Mouse (Mus musculus) lung, postnatal 14 days (tissue): ENCODE measurements at regions not wholly inside any gene's neighbourhood (a gene's known extent, or its start where the extent isn't known, plus 50 kb on each side); places are given as distances from the start of the nearest gene placed in this dataset.

ENCODE experiments used
- DNase-seq: peaks from one replicate; pipeline ENCODE4 v3.0.0; 2021

DNA sequence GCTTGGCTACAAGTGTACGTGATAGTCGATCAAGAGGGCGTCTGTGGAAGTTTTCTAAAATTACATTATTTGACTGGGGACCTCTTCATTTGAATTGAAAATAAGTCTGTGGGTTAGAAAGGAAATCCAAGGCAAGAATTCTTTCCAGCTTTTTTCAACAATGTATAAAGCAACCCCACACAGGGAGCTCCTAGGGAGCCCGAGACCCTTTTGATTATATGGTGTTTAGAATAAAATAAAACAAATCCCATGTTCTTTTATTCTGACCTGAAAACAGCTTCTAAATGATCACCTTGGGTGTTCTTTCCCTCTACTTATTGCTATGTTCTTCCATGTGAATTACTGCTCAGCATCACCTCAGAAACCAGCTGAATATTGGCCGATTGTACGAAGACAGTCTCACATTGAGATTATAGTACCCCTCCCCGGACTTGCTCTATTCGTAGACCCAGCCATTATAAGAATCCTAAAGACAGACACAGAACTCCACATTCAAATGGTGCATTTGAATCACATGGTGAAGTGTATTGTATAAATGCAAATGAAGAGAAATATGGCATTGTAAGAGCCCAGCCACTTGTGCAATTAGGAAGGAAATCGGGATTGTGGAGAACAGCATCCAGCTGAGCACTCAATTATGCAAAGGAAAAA lies 236.3 kb upstream of the Map3k7 start:
- no peak for DNase-seq

DNA sequence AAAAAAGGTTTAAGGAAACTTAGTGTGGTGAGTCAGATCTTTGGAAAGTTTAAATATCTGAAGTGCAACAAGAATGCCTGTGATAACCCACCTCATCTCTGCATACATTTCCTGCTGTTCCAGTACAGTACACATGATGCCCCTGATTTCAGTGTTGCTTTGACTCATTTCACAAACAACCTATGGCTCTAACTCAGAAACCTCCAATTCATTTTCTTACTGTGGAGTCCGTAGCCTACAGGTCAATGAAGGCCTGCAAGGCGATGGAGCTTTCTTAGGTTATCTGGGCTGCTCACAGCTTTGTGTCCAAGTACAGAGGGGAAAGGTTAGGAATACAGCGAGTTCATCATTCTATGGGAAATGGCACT lies 235.8 kb upstream of the Map3k7 start:
- DNase-seq, result no peak

DNA sequence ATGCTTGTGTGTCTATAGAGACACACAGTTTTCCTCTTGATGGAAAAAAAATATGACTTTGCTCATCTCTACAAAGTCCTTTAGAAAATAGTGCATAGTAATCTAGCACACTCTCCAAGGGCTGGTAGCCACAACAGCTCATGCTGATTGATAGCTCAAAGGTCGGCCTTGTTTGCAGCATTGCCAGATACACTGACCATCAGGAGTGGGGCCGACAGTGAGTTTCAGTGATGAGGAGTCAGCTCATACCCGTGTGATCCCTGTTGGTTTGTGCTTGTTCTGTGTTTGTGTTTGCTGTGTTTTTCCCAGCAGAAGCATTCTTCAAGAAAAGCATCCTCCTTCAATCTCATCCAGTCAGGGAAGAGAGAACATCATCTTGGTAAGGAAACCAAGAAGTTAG lies 220.1 kb upstream of the Map3k7 start:
- DNase-seq, result no peak

DNA sequence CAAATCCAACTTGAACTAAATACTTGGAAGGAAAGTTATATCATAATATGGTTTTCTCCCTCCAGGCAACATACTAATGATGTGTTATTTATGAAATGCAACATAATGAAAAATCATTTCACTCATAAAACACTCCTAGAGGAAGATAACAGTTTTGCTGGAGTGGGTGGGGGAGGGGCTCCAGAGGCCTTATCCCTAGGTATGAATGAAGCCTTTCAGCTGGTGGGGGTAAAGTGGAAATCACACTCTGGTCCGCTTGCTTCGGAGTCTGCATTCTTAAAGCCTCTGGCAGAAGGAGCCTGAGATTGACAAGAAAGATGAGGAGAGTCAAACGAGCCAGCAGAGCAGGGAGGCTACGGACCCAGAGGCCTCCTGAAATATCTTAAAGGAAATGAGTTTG lies 219.5 kb upstream of the Map3k7 start:
- DNase-seq, result no peak

DNA sequence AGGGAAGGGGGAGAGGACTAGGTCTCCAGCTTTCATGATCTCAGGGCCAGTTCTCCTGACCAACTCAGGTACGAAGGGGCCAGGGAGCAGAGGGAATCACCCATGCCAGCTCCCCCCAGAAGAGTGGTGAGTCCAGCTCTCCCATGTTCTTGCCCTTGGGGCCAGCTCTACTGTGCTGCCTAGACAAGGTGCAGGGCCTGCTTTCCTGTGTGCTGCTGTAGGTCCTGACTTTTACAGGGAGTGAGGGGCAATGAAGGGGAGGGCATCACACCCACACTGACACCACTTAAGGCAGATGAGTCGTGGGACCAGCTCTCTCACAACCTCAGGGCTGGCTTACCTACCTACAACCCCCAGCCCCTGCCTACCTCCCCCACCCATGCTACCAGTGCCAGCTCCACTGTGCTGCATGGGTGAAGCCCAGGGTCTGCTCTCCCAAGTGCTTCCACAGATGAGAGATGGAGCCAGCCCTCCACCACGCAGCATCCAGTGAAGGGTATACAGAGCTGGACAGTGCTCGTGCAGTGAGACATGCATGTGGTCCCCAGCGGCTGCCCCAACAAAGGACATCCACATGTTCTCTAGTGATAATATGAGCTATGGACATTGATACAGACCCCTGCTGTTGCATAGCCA lies 210.1 kb upstream of the Map3k7 start:
- DNase-seq, result no peak

DNA sequence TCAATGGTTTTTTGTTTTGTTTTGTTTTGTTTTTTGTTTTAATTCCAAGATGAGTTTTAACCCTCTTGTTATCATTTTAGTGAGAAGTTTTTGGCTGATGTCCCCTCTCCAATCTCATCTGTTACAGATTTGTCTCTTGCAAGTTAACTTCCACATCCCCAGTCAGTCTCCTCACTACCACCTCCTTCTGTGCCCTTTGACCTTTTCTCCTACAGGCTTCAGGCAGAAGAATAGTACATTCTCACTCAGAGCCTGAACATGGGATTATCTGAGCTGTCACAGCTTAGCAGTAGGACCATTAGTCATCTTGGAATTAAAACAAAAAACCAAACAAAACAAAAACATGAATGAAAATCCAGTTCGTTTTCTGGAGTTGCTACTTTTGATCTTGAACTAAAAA lies 206.8 kb upstream of the Map3k7 start:
- DNase-seq, result no peak

DNA sequence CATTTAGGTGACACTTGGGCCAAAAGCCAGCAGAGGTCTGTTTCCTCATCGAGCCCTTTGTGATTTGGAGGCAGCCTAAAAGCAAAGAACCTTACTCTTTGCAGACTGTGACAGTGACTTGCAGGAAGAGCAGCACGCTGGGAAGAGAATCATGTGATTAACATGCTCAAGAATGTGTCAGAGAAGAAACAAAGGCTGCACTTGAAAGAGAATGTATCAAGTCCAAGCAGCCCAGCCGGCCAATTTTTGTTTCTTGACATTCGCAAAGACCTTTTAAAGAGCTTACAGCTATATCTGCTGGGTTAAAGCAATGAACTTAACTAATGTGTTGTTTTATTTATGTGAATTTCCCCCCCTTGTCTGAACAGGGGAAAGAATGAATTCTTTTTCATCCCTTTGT lies 203.8 kb upstream of the Map3k7 start:
- no peak for DNase-seq

DNA sequence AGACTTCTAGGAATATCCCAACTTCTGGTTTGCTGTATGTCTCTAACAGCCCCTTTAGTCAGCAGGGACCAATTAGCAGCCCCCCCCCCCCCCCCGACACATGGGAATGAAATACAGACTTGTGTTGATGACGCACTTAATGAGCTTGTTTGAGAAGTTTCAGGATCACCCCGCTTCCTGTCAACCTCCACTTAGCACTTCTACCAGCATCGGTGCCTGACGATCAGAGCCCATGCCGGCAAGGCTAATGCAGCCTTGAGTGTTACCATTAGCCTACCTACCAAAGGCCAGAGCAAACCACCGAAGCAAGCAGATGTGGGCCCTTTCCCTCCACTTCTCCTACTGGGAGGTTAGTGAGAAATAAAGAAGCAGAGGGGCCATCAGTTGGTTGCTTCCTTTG lies 201.7 kb upstream of the Map3k7 start:
- DNase-seq, result no peak

DNA sequence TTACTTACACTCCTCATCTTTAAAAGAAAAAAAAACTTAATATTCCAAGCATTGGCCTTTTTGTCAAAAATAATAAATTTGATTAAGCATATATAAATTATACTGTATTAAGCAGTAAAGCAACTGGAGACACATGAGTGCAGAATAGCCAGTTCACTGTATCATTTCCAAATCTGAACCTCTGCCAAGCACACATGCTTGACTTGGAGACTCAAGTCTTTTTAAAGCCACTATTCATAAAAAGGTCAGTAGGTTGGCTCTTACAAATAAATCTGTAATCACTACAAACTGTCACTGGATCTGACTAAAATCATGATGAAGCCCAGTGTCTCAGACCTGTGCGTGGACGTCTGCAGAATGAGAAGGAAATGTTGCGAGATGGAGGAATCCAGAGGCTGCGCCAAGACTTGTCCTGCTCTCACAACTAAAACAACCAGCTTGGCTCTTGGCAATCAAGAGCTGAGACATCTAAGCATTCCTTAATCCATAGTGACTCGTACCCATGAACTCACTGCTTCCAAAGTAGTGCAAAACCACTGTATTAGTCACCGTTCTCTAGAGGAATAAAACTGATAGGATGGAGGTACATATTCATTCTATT lies 195.8 kb upstream of the Map3k7 start:
- peak; percentile 8 for DNase-seq

DNA sequence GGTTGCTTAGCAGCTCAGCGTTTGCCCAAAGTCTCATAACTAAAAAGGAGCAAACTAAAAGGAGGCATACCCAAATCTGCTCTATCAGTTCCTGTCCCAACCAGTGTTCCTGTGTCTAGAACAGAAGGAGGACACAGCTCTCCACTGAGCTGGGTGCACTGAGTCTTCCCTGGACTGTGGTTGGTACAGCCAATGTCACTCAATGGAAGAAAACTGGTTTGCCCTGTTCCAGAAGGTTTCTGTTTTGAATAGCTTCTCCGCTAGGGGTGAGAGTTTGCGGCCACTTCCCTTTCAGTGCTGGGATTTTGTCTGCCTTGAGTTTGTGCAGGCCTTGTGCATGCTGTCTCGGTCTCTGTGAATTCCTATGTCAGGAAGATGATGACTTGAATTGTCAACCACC lies 194.6 kb upstream of the Map3k7 start:
- no peak for DNase-seq

DNA sequence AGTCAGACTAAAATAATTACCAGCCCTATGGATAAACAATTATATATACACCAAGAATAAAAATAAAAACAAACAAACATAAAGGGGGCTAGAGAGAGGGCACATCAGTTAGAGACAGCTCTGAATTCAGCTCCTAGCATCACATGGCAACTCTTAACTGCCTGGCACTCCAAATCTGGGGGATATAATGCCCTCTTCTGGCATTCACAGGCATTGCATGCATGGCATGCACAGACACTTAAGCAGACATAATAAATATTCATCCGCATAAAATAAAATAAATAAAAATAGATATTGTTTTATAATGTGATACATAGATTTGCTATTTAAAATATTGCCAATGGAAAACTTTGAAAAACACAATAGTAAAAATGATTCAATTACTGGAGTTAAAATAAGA lies 177.6 kb upstream of the Map3k7 start:
- no peak for DNase-seq

DNA sequence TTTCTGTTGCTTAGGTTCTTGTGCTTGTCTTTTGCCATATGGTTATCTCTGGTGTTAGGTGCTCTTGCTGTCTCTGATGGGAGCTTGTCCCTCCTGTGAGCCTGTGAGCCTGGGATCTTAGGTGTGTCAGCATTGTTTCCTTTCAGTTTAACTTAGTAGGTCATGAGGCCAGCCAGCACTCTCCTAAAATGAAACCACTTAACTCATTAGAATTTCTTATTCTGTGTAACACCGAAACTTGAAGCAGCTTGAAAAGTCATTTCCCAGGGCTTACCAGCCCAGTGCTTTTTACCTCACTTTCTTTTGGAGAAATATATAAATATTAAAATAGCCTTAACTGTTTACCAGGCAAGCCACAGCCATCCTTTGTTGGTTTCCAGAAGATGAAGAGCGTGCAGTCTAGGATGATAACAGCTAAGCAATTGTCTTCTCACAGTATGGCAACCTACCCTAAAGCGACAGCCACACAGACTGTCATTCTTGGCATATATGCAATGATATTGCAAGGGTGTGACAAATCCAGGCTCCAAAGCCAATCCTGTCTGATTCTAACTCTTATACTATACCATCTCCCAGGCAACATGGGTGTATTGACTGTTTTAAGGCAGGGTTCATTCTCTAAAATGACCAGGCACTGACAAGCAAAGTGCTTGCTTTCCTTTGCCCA lies 146.2 kb upstream of the Map3k7 start:
- DNase-seq, result no peak

DNA sequence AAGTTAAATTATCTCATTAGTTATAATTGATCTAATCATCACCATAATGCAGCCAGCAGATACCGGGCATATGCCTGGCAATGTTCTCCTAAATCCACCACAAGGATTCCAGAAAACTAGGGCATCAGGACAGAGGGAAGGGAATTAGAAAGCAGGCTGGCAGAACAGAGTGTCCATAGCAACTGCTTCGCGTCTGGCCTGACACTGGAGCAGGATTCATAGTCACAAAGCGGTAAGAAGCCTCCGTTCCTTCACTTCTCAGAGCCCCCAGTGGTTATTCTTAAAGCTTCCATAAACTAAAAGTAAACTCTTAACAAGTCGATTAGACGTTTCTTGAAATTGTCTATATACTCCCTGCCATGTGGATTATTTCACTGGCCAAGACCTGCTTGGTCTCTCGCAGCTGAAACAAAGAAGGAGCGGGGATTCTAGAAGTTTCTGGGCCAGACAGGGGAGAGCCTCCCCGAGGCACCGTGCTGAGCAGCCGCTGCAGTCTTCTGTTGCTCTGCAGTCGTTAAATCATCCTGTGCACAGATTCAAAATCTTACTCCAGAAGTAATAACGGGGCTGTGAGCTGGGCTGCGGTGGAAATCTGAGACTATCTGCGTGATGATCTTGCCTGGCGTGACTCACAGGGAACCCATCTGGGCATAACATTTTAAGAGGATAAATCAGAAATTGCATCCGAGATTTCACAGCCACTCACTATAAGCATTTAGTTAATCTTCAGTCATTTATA lies 144.2 kb upstream of the Map3k7 start:
- DNase-seq, result no peak

DNA sequence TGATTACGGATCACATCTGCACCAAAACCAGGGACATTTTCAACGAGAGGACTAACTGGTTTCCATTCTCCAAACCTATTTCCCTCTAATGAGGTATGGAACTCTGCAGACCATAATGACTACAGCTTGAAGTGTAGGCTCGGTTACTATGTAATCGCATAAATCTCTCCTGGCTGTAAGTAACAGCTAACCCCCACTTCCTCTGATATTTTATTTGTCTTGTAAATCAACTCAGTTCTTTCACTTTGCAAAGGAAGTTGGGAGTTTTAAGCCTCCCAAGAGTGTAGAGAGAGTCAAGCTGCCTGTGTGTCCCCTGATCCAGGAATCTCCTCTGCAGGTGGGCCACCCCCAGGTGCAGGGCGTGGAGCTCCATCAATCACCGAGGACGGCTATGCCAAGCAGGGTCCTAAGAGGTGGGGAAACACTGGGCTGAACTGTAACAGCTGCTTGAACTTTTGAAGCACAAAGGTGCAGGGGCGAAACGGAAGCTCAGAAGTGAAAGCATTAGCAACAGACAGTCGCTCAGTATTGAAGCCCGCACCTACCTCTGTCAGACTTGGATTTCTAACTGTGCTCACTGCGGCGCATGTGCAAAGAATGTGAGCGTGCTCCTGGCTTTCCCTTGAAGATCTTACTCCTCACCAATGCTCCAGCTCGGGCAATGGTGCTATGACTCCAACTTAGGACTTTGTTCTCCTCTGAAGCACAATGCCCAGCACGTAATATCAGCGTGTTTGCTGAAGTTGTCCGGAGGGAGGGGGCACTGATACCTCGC lies 140.1 kb upstream of the Map3k7 start:
- DNase-seq, result peak; percentile 13

DNA sequence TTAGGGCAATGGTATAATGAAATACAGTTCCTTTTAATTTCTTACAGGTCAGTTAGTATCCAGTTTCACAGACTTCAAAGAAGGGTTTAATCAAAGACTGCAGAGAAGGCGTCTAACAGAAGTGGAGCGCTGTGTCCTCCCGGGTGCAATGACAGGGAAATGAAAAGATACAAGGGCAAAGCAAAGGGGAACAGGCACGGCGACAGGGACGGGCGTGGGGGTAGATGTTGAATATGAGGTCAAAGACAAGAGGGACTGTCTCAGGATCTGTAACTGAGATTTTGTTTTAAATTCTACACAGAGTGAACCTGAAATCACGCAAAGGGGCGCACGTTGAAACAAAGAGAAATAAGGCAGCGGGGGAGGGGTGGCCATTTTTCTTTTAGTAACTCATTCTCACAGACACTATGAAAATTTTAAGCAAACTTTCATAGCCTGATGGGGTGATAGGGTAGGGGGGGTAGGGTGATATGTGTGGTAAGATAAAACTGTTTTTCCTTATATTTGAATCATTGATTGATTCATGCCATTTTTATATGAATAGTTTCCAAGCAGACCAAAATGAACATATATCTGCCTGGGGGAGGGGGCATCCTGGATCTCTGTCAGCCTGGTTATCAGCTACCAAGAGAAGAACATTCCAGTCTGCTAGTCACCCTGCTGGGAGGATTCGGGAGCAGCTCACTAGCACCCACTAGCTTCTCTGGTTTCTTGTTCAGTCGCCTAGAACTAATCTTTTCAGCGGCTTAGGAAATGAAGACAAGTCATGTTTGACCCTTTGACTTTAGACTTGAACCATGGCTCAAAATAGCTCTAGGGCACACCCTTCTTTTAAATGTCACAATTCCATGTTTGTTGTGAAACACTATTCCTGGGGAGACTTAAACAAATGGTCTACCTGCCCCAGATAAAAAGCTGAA lies 139.1 kb upstream of the Map3k7 start:
- DNase-seq, result no peak

DNA sequence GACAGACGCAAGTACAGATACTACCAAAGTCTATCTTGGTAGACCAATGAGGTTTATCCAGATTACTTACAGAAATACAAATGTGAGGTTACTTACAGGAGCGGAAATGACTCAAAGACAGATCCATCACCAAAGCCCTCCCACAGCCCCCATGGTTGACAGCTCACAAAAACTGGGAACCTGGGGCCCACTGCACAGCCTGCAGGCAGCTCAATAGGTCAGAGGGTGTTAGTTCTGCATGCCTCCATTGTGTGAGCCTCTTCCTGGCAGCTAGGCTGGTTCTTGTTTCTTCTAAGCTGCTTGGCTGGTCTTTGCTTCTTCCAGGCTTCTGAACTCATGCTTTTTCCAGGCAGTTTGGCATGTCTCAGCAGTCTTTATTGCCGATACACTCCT lies 138.5 kb upstream of the Map3k7 start:
- DNase-seq, result no peak

DNA sequence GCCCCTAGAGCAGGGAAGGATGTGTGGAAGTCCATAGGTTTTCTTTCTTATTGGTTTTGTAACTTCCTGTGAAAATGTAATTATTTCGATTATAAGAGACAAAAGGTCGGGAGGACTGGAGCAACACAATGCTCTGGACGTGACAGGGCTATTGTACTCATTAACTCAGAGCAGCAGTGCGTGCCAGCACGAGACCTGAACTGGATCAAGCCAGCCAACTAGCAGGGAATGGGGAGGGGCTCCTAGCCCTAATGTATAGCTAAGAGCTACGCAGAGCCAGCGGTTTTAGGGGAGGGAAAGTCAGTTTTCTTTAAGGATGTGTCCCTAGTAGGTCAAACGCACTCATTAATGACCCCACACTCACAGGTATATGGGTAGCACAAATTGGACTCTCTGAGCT lies 137.2 kb upstream of the Map3k7 start:
- no peak for DNase-seq

DNA sequence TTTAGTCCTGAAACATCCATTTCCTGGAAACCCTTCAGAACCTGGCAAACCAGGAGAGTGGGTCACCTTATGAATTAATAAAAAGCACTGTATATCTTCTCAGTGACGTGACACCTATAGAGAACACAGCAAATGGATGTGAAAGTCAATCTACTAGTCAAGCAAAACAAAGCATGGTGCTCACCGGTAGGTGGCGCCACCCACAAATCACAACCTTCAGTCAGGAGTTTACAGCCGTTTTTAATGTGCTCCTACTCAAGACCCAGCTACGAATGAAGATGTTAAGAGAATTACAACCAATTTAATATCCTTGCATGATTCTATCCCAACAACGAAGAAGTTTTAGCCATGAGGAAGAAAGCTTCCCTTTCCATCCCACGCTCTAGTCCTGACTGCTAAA lies 136.6 kb upstream of the Map3k7 start:
- no peak for DNase-seq

DNA sequence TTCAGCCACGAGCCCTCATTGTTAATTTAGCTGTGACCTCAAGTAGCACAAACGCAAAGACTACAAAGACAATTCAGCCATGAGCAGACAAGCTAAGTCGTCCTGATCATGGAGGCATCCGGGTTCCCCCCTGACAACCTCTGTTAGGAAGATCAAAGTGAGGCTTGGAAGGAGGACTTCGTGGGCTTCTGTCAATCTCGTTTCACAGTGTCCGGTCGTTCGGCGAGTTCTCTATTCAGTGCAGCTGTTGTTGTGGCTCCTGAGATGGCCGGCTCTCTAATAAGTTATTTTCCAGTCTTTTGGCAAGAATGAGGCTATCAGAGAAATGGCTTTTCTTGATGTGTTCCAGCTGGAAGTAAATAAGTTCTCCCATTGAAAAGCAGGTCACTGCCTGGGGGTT lies 133.7 kb upstream of the Map3k7 start:
- DNase-seq, result no peak

DNA sequence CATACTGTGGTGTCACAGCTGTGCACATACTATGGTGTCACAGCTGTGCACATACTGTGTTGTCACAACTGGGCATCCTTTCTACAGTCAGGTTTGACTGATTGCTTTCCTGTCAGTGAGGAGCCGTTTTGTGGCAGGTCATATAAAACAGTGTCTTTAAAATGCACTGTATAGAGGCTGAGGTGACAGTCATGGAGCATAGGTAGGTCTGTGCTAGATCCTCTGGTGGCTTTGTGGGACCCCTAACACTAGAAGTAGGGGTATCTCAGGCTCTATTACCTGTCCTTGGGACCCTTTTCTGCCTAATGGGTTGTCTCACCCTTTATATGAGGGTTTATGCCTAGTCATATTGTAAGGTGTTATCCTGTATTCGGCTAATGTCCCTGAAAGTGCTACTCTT lies 132.4 kb upstream of the Map3k7 start:
- DNase-seq, result no peak

DNA sequence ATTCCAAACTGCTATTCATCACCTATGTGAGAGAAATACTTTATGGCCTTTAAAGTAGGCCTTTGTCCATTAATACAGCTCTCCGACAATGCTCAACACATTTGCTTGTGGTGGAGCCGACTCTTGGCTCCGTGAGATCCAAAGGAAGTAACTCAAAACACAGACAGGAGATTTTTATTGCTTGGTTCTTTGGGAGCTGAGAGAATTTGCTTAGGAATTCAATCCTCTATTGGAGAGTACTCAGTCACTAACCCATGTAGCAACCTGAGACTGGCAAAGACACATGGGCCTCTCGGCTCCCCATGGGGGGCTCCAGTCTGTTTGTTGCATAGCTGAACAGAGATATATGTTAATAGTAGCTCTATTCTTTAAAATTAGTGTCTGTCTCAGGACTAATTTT lies 130.1 kb upstream of the Map3k7 start:
- no peak for DNase-seq

DNA sequence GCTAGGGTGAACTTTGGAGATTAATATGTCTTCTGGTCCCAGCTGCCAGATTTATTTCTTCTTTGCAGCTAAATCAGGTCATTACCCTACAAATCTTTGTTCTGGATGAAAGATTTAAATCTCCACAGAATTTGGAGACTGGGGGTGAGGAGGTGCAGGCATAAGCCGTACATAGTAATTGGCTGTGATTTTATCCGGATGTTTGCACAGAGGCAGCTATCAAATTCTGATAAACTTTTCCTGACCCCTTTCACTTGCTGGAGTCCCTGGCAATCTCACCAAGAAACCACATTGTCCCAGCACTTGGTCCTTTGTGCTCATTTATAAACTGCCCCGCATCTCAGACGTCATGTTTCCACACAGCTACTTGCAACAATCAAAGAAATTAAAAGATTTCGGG lies 128.8 kb upstream of the Map3k7 start:
- no peak for DNase-seq
